Mouse (Mus musculus): ENCODE results near the gene Rnf38.

GRCm38 (mm10) chr4:44187431-44187830 is 46.2 kb downstream of the Rnf38 start:
- no peak for TF ChIP-seq CTCF (IDR thresholded peaks at IDR 0.05; ENCODE audit: low read depth, low read length)
- TF ChIP-seq GATA2 (IDR thresholded peaks at IDR 0.05; ENCODE audit: borderline replicate concordance, low read depth, low read length): no peak
